Mouse (Mus musculus): Measurements from ENCODE around the gene Nfasc.

DNA sequence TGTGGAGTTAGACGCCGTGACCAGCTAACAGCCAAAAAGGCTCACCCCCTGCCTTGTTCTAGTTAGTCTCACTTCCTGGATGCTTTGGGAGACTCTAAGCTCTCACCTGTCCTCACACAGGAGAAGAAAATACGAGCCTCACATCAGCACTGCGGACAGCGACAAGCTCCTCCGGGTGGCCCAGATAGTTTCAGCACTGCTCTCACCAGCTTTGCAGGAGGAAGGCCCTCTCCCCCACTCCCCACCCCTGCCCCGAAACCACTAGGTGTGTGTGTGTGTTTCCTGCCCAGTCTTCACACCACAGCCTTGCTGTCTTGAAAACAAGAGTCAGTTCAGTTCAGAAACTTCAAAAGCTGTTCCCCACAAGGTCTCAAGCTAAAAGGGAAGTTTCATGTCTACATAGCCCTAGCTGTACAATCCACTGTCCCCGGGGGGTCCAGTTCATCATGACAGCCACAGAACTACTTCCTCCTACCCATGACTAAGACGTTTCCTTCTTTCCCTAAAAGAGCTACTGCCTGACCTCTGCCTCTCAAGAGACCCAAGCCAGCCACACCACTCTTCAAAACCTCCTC is 7.6 kb downstream of the Nfasc start:
- no peak for TF ChIP-seq CTCF (IDR thresholded peaks at IDR 0.05; ENCODE audit: extremely low read depth, insufficient read depth, insufficient read length, insufficient replicate concordance)
- TF ChIP-seq POLR2A (IDR thresholded peaks at IDR 0.05; ENCODE audit: low read depth, low read length): no peak
